Mouse (Mus musculus): ENCODE results near the gene Lamtor1. TPM values are rescaled to one million over a fixed set of nuclear protein-coding genes. Genes with fewer than 3 reads are reported as not detected.

The Lamtor1 gene
- total RNA-seq (2021): 100 to 1,000 TPM in 1 of 2 experiments, 10 to 100 TPM in 1; 95.1 to 109 TPM
- long read RNA-seq, experiment 1, transcript Lamtor1-201 (5 exons, 1,119 nt): major isoform, 52 of 65 reads
- long read RNA-seq, experiment 1, partial matches to known transcripts: 10 of 65 reads
- long read RNA-seq, experiment 1, other reads (novel, unspliced or antisense): 2 of 65 reads
- long read RNA-seq, experiment 2, transcript Lamtor1-203 (1 exons, 1,936 nt): minor isoform, 8 of 144 reads
- long read RNA-seq, experiment 2, transcript Lamtor1-201 (5 exons, 1,119 nt): major isoform, 97 of 144 reads
- long read RNA-seq, experiment 2, partial matches to known transcripts: 32 of 144 reads
- long read RNA-seq, experiment 2, other reads (novel, unspliced or antisense): 7 of 144 reads

GRCm38 (mm10) chr7:101905561-101906286 is at the start of gene Lamtor1:
Gene Lamtor1 (plus strand): TSS chr7:101905904.
- DNase-seq (ENCODE audit: low spot score in 2 of 2): peak; percentile 97 to 98

- no peak for DNase-seq (ENCODE audit: low spot score in 2 of 2)
These were observed 48.6 kb upstream of the Lamtor1 start, which contains the start of gene Folr2 for GRCm38 (mm10) chr7:101857094-101857493. Gene Folr2 (minus strand): TSS chr7:101857194.

GRCm38 (mm10) chr7:101858362-101858761 is 47.3 kb upstream of the Lamtor1 start:
- no peak for DNase-seq (ENCODE audit: low spot score in 2 of 2)

GRCm38 (mm10) chr7:101860978-101861377 is 44.7 kb upstream of the Lamtor1 start:
- no peak for DNase-seq (ENCODE audit: low spot score in 2 of 2)

GRCm38 (mm10) chr7:101862291-101862690 is 43.4 kb upstream of the Lamtor1 start:
- no peak for DNase-seq (ENCODE audit: low spot score in 2 of 2)

GRCm38 (mm10) chr7:101863415-101863814 is 42.3 kb upstream of the Lamtor1 start, which contains the start of gene Anapc15:
Gene Anapc15 (plus strand): TSS chr7:101863715.
- no peak for DNase-seq (ENCODE audit: low spot score in 2 of 2)

GRCm38 (mm10) chr7:101866491-101867265 is 39.0 kb upstream of the Lamtor1 start:
- no peak for DNase-seq (ENCODE audit: low spot score in 2 of 2)

- no peak for DNase-seq (ENCODE audit: low spot score in 2 of 2)
These were observed 38.2 kb upstream of the Lamtor1 start for GRCm38 (mm10) chr7:101867482-101867881.

GRCm38 (mm10) chr7:101868241-101869162 is 37.2 kb upstream of the Lamtor1 start:
- no peak for DNase-seq (ENCODE audit: low spot score in 2 of 2)

- no peak for DNase-seq (ENCODE audit: low spot score in 2 of 2)
These were observed 36.6 kb upstream of the Lamtor1 start for GRCm38 (mm10) chr7:101869163-101869500.

GRCm38 (mm10) chr7:101870629-101871028 is 35.1 kb upstream of the Lamtor1 start, which contains the start of gene Folr1:
Gene Folr1 (minus strand): TSS chr7:101870788.
- no peak for DNase-seq (ENCODE audit: low spot score in 2 of 2)

GRCm38 (mm10) chr7:101871296-101871695 is 34.4 kb upstream of the Lamtor1 start:
- DNase-seq (ENCODE audit: low spot score in 2 of 2): peak in 1 of 2 experiments; percentile 12

GRCm38 (mm10) chr7:101875978-101876377 is 29.7 kb upstream of the Lamtor1 start:
- DNase-seq (ENCODE audit: low spot score in 2 of 2): no peak

GRCm38 (mm10) chr7:101880855-101881254 is 24.8 kb upstream of the Lamtor1 start:
- no peak for DNase-seq (ENCODE audit: low spot score in 2 of 2)

- DNase-seq (ENCODE audit: low spot score in 2 of 2): no peak
These were observed 23.1 kb upstream of the Lamtor1 start for GRCm38 (mm10) chr7:101882413-101883154.

GRCm38 (mm10) chr7:101884160-101884559 is 21.5 kb upstream of the Lamtor1 start:
- DNase-seq (ENCODE audit: low spot score in 2 of 2): no peak

- no peak for DNase-seq (ENCODE audit: low spot score in 2 of 2)
These were observed 19.4 kb upstream of the Lamtor1 start for GRCm38 (mm10) chr7:101886274-101886673.

GRCm38 (mm10) chr7:101888460-101888859 is 17.2 kb upstream of the Lamtor1 start:
- no peak for DNase-seq (ENCODE audit: low spot score in 2 of 2)

GRCm38 (mm10) chr7:101895695-101896094 is 10.0 kb upstream of the Lamtor1 start:
- no peak for DNase-seq (ENCODE audit: low spot score in 2 of 2)

All from adrenal gland, adult 18-20 months (tissue).